Mouse (Mus musculus): ENCODE results near the gene Cep112.

- TF ChIP-seq CTCF (IDR thresholded peaks at IDR 0.05; ENCODE audit: control insufficient read depth, insufficient read depth, low read length) (no peak), POLR2A (IDR thresholded peaks at IDR 0.05; ENCODE audit: borderline replicate concordance, control insufficient read depth, low read depth, low read length) (no peak)
Measured at GRCm38 (mm10) chr11:108893232-108893790, 468.3 kb downstream of the Cep112 start.

Data from bone marrow, adult 2 months (tissue).